Mouse (Mus musculus) megakaryocyte, adult 5-6 weeks (primary cell): ENCODE results near the gene Gm12117. TPM values are rescaled to one million over a fixed set of nuclear protein-coding genes. Genes with fewer than 3 reads are reported as not detected.

Source experiments
- ATAC-seq: 2 replicates; pipeline ENCODE4 v1.8.0; 2016; ENCODE audit warnings: mild to moderate bottlenecking, inconsistent platforms; ENCODE audit not compliant: poor library complexity, severe bottlenecking
- total RNA-seq, 2 experiments: library from RNA; stranded (forward) in 1 of 2; stranded (reverse) in 1 of 2; fragments of 153-499, 151-499 nt in 1 of 2; fragments of 221-1000, 200-1000 nt in 1 of 2; gene quantifications; 2 replicates each; pipeline versions ENCODE4 v1.2.3 to v1.2.4; 2015 to 2017

The Gm12117 gene
- total RNA-seq (2015), result not detected in 2 replicates
- not detected in 2 replicates for total RNA-seq (2017)

DNA sequence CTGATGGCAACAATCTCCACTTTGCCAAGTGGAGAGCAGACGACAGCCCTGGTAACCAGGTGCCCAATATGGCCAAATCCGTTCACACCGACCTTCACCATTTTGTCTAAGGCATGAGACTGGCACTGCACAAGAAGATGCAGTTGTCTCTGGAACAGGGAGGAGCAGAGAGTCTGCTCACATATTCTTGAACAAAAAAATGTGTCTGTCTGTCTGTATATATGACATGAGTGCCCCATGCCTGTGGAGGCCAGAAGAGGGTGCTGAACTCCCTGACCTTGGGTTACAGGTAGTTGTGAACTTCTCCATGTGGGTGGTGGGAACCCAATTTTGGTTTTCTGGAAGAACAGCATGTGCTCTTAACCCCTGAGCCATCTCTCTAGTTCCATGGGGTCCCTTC is at the start of gene Gm12117:
TSS of gene Gm12117 (minus strand) at position 101 of the 400 bp plus-strand sequence.
- ATAC-seq, result no peak

DNA sequence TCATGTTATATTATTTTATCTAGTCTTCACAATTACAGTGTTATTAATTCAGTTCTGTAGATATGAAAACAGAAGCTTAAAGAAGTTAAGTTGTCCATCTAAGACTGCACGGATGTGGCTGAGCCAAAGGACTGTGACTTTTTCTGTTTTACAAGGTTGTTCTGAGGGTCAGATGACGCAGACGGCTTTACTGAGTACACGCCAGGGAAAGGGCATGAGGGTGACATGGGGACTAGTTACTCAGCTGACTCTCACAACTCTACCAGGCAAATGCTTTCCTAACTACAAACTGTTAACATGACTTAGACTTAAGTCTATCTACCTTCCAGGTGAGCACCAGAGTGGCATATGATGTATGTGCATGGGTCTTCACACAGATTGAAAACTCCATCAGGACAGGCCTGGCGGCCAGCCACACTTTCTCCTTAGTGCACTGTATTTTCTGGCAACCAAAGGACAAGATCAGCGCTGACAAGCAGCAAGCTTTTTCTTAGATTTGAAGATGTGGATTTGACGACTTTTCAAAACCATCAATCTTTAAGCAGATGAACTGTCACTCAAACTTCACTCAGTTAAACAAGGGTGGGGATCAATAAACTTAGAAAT is 42.6 kb upstream of the Gm12117 start:
- ATAC-seq, result no peak

DNA sequence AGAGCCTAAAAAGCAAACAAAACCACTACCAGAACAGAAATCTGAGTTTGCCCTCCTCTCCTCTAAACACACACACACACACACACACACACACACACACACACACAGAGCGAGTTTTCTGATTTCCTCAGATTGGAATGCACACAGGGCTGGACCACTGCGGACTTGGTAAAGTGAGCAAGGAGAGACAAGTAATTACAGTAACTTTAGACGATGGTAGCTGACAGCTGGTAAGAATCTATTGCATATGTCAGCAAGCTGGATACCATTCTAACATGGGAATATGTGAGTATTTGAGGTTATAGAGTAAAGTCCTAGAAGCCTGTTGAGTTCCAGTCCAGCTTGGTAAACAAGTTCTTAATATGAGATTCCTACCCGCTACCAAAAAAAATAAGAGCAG is 33.0 kb upstream of the Gm12117 start:
- ATAC-seq, result no peak

DNA sequence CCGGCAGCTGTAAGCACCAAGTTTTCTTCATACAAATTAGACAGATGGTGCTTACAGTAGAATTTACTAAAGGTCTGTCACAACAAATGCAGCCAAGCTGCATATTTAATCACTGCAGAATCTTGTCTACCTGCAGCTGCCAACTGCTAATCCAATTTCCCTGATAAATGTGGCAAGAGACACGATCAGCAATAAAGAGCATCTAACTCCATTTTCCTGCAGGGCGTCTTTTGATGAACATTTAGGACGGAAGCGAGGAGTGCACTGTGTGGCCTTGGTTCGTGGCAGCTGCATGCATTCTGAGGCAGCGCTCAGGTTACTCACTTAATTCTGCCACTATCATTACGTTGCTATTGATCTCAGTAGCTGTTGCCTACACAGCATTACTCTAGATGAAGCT is 24.3 kb upstream of the Gm12117 start:
- ATAC-seq, result no peak

DNA sequence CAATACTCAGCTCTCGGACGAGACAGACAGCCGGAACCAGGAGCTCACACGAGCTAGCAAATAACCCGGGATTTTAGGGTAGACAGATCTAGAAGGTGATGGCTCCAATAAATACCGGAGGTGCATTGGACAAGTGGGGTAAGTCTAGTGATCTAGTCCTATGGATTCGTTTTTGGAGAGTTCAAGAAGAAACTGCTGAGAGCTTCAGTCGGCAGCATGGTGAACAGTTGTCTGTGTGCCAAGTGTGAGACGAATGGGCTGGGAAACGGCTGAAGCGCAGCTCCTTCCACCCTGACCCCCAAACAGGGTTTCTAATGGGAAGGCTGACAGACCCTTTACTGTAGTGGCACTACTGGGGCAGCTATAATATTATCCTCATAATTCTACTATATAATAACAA is 22.8 kb upstream of the Gm12117 start:
- ATAC-seq, result no peak

DNA sequence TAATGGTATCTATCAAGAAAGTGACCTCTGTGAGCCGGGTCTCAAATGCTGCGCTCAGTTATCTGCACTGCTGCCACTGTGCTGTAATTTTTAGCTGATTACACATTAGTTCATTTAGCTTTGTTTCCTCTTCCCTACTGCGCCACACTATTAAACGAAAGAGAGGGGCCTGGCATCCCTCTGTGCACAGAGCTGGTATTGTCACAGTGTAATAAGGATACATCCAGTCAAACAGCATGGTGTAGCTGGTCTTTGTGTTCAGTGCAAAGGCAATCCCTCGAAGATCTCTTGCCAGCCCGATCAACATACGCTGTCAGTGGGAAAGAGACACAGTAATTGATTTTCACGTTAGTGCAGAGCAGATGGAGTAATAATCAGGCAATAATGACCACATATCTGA is 20.6 kb upstream of the Gm12117 start:
- ATAC-seq, result no peak

DNA sequence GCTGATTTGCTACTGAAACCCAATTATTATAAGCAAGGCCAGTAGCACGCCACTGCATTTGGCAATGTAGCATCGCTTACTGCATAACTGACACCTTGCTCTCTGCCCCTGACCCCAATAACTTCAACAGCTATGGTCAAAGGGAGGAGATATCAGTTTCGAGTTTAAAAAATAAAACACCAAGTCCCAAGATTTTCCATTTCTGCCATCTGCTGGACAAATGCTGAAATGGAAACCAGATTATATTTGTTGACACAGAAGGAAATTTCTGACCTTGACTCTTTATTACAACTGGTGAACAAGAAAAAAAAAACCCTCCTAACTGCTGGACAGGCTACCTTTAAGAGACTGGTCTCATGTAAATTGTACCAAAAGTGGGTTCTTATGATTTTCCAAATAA is 18.9 kb upstream of the Gm12117 start:
- ATAC-seq, result no peak

DNA sequence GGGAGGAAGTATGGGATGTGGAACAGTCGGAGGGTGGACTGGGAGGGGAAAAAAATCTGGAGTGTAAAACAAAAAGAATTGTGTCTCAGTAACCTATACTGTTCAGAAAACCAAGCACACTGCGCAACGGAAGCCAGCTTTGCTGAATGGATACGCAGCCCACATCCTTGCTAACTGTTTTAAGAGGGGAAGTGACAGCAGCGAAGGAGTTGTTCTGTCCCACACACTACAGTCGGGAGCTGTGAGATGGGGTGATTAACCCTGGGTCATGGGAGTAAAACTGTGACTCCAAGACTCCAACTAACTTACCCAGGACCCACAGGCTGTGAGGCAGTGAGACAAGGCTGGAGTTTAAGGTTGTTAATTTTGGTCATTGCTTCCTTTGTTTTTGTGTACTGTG is 17.5 kb upstream of the Gm12117 start:
- ATAC-seq, result no peak

DNA sequence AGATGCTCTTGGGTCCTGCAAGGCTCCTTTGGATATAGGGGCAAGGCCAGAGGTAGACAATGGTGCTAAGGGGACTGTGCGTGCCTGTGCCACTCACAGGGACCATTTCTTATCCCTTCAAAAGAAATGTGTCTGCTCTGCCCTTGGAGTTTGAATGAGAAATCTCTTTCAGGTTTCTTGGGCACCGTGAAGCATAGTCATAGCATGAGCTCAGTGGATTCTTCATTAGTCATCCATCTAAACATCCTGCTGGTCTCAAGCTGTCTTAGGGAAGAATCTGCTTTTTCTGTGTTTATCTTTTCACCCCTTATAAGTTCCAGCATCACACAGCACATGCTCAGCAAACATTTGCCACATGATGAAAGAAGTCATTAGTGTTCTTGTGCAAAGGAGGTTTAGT is 2.0 kb upstream of the Gm12117 start:
- ATAC-seq, result no peak

DNA sequence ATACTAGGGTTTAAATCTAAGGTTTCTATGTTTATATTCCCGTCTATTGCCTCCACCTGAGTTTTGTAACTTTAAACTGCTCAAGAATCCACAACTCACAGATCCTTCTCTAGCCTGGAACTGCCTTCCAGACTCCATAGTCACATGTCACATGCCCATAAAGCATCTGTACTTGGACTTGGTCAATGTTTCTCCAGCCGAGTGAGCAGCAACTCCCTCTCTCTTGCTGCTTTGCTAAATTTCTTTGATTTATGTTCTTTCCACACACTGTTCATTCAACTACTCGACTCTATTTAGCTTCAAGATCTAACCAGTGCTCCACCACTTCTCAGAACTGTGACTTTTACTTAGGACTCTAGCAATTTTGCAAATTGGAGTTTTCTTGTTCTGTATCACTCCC is 1.7 kb downstream of the Gm12117 start:
- ATAC-seq, result no peak

DNA sequence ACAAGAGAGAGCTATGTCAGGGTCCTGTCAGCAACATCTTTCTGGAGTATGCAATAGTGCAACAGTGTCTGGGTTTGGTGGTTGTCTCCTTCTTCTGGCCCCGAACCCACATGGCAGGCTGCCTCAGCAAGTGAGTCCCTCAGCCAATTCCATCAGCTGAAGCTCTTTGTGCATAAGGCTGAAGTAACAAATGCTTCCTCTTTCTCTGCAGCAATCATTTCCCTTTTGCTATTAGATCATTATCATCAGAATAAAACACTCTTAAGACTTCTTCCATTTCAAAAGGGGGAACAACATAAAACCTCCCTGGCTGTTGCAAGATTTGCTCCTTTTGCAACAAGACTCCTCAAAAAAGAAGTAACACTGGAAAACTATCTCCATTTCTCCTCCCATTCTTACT is 2.2 kb downstream of the Gm12117 start:
- peak; percentile 69 for ATAC-seq

DNA sequence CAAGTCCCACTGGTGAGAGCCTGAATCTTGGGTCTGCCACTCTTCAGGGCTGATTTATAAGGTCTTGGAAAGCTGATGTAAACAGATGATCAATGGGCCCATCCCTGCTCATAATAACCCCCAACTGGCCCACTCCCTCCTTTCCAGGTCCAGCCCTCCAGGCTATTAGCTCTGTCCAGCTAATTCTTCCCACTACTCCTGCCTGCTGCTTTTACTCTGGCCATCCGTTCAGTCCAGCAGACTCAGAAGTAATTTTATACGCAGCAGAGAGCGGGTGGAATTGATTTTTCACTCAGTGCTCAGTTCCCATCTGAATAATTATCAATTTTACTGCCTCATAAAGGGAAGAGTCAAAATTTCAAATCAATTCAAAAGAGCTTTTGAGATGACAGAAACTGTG is 36.2 kb downstream of the Gm12117 start:
- no peak for ATAC-seq

DNA sequence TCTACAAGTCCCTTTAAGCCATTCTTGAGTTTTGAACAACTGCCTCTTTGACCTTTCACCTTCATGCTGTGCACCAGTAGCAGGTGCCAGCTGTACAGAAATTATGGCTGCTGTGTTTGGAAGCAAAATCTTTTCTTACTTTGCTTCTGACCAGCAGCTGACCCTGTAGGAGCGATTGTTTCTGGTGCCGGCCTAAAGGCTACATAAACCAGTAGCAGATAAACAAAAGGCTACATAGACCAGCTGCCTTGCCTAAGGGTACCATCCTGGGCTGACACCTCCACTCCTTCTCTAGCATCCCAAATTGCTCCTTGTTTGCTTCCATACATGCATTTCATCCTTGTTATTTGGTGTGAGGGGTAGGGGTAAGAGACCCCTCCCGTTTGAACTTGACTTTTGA is 42.4 kb downstream of the Gm12117 start:
- no peak for ATAC-seq

DNA sequence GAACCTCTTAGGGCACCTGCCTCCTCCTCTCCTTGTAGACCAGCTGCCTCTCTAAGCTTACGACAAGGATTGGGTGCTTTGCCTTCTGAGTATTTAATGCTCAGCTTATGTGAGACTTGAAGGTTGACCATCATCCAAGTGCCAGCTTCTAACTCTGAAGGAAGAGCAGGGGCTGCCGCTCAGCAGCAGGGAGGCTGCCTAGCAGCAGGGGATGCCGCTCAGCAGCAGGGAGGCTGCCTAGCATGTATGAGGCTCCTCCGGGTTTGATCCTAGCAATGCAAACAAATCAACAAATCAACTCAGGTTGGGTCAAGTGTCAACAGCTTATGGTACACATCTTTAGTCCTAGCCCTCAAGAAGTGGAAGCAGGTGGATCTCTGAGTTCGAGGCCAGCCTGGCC is 44.5 kb downstream of the Gm12117 start:
- no peak for ATAC-seq

DNA sequence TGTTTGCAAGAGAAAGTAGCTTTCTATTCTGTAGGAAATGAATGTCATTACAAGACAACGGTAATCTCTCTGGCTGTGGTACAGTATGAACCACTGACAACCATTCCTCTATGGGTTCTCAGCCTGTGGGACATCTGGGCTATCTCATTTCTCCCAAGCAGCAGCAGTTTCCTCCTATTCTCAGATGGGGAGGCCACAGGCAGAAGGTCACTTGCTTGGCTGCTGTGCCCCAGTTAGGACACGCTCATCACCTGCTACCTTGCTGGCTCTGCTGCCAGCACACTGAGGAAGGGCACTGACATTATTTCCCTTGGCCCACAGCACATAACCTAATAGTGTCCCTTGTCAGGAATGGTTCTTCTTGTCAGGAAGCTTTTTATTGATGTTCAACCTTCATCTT is 48.4 kb downstream of the Gm12117 start:
- no peak for ATAC-seq

DNA sequence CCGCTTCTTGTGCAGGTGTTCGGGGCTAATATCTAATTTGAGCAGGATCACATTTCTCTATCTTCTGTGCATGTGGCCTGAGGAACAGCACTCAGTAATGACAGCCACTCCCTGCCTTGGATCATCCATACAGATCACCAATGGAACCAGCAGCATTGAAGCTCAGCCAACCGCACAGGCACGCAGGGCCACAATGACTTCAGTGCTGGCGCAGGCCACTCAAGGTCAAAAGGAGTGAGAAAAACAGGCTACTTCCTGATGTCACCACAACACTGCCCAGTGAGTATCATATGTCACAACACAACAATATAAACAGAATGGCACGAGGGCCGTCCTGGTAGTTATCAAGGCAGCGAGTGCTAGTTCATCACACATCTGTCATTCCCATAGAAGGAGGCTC is 50.0 kb downstream of the Gm12117 start:
- no peak for ATAC-seq

Other genes starting within 250 kb of the Gm12117 start
- not detected in 2 replicates for gene Fgf18, start 129.3 kb downstream of the Gm12117 start, total RNA-seq (2015)
- not detected in 2 replicates for gene Fgf18, start 129.3 kb downstream of the Gm12117 start, total RNA-seq (2017)
- gene Npm1, start 113.5 kb downstream of the Gm12117 start, total RNA-seq (2015), result 717 and 796 TPM in 2 replicates
- 1,083 and 1,097 TPM in 2 replicates for gene Npm1, start 113.5 kb downstream of the Gm12117 start, total RNA-seq (2017)
- not detected in 2 replicates for gene Tlx3, start 73.1 kb downstream of the Gm12117 start, total RNA-seq (2015)
- not detected in 2 replicates for gene Tlx3, start 73.1 kb downstream of the Gm12117 start, total RNA-seq (2017)
- gene Ranbp17, start 237.0 kb upstream of the Gm12117 start, total RNA-seq (2015), result 0.23 and 0.40 TPM in 2 replicates
- 0.77 TPM in 1 of 2 replicates, not detected in the other for gene Ranbp17, start 237.0 kb upstream of the Gm12117 start, total RNA-seq (2017)